In the genomic region with DNA sequence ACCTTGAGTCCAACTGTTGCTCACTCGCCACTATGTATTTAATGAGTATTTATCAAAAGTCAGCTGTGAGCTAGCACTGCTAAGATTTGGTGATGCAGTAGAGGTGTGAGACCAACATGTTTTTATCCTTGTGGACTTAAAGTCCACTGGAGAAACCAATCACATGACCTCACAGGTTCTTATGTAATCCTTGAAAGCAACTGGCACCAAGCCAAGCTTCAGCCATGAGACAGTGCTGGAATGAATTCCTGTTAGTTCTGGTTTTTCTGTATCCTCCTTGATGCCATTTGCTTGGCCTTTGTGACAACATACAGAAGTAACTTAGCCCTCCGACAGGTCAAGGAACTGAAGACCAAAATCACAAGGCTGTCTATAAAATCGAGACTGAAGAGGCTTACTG, we compare ENCODE assay signal across 10 mouse cellular contexts.
A peak's percentile ranks its signal among the peaks of the same experiment; 100 is the strongest.
DNase-seq lines count a peak whose midpoint lies in the region; ATAC-seq and TF ChIP-seq lines count a peak whose summit lies in the region.
"Had no signal": no experiment of that assay in that cellular context is flagged by ENCODE, and none has a peak within 500 bp of the region (broad histone marks: within the 10 kb centered on the region; RNA-seq: fewer than 3 reads in every experiment).

No protein-coding gene starts in this region.

- 89% methylated on average over 3 of the region's 3 CpGs for WGBS in forebrain, embryonic 14.5 days
- 93% methylated on average over 3 of the region's 3 CpGs for whole genome bisulfite sequencing in forebrain, embryonic 15.5 days
- WGBS in liver, postnatal 0 days (ENCODE audit: insufficient replicate concordance) = 74% methylated on average over 3 of the region's 3 CpGs
- WGBS in liver, embryonic 11.5 days = 76% methylated on average over 3 of the region's 3 CpGs

- H3K27ac ChIP-seq in forebrain, embryonic 14.5 days (ENCODE audit: low read depth, low read length) = no peak overlapping the region
- no peak overlapping the region for H3K27ac ChIP-seq in forebrain, embryonic 15.5 days (replicated peaks)
- no peak overlapping the region for H3K27ac ChIP-seq in liver, postnatal 0 days (ENCODE audit: low read depth)
- H3K27ac ChIP-seq in liver, embryonic 11.5 days (ENCODE audit: low read depth, low read length) = no peak overlapping the region
- H3K27ac ChIP-seq: limb, embryonic 12.5 days had no signal

- H3K9me3 ChIP-seq in forebrain, embryonic 14.5 days (replicated peaks; ENCODE audit: control insufficient read depth, low read length) = no peaks in the 10 kb centered on the region
- H3K9me3 ChIP-seq in forebrain, embryonic 15.5 days = no peaks in the 10 kb centered on the region
- no peaks in the 10 kb centered on the region for H3K9me3 ChIP-seq in liver, postnatal 0 days (ENCODE audit: low read length)
- H3K9me3 ChIP-seq in liver, embryonic 11.5 days (ENCODE audit: control insufficient read depth, low read length) = no peaks in the 10 kb centered on the region
- H3K9me3 ChIP-seq: limb, embryonic 12.5 days had no signal

- DNase-seq in forebrain, embryonic 14.5 days (ENCODE audit: low spot score) = peak; percentile 37
- DNase-seq in liver, postnatal 0 days = peak; percentile 25
- DNase-seq in liver, embryonic 11.5 days (ENCODE audit: low spot score) = no peak
- DNase-seq in cerebellum, postnatal 25 days = peak; percentile 10 to 25
- peak; percentile 37 for DNase-seq in lung, postnatal 10 days
- DNase-seq in spleen, postnatal 4 days (ENCODE audit: low spot score in 2 of 2) = no peak
- DNase-seq: gastrocnemius, postnatal 14 days had no signal

- no peak overlapping the region for H3K4me3 ChIP-seq in forebrain, embryonic 14.5 days (ENCODE audit: low read depth, low read length)
- H3K4me3 ChIP-seq in forebrain, embryonic 15.5 days = no peak overlapping the region
- H3K4me3 ChIP-seq in liver, postnatal 0 days (ENCODE audit: low read depth, low read length) = no peak overlapping the region
- H3K4me3 ChIP-seq in liver, embryonic 11.5 days (ENCODE audit: low read depth, low read length) = no peak overlapping the region
- H3K4me3 ChIP-seq: limb, embryonic 12.5 days had no signal

- TF ChIP-seq CTCF in liver, postnatal 0 days (IDR thresholded peaks at IDR 0.05; ENCODE audit: low read depth) = no peak

- no peaks in the 10 kb centered on the region for H3K27me3 ChIP-seq in forebrain, embryonic 14.5 days (replicated peaks; ENCODE audit: control insufficient read depth, insufficient read depth, low read length)
- no peaks in the 10 kb centered on the region for H3K27me3 ChIP-seq in forebrain, embryonic 15.5 days
- H3K27me3 ChIP-seq in liver, postnatal 0 days (ENCODE audit: insufficient read depth, low read length) = no peaks in the 10 kb centered on the region
- H3K27me3 ChIP-seq in liver, embryonic 11.5 days (replicated peaks; ENCODE audit: control insufficient read depth, insufficient read depth, low read length) = no peaks in the 10 kb centered on the region
- H3K27me3 ChIP-seq: limb, embryonic 12.5 days had no signal

- H3K4me2 ChIP-seq in forebrain, embryonic 14.5 days (ENCODE audit: low read length) = no peak overlapping the region
- H3K4me2 ChIP-seq in forebrain, embryonic 15.5 days (replicated peaks) = no peak overlapping the region
- no peak overlapping the region for H3K4me2 ChIP-seq in liver, postnatal 0 days (ENCODE audit: low read depth, low read length)
- H3K4me2 ChIP-seq in liver, embryonic 11.5 days = no peak overlapping the region
- H3K4me2 ChIP-seq: limb, embryonic 12.5 days had no signal

- ATAC-seq in forebrain, embryonic 14.5 days = no peak
- no peak for ATAC-seq in forebrain, embryonic 15.5 days (replicated peaks)
- ATAC-seq in liver, postnatal 0 days = no peak
- no peak for ATAC-seq in liver, embryonic 11.5 days (replicated peaks; ENCODE audit: low FRiP score)
- ATAC-seq in inflammation-experienced regulatory T-cells, adult 6 months = no peak

- H3K9ac ChIP-seq in forebrain, embryonic 14.5 days (ENCODE audit: low read length) = no peak overlapping the region
- H3K9ac ChIP-seq in forebrain, embryonic 15.5 days (replicated peaks) = no peak overlapping the region
- no peak overlapping the region for H3K9ac ChIP-seq in liver, postnatal 0 days (replicated peaks)
- H3K9ac ChIP-seq in liver, embryonic 11.5 days (ENCODE audit: low read depth, low read length) = no peak overlapping the region
- H3K9ac ChIP-seq: limb, embryonic 12.5 days had no signal

- peaks cover 12% of the 10 kb centered on the region for H3K36me3 ChIP-seq in forebrain, embryonic 14.5 days (ENCODE audit: control insufficient read depth, insufficient read depth, low read length)
- peaks cover 17% of the 10 kb centered on the region; the same call in 1 of the 2 replicates for H3K36me3 ChIP-seq in forebrain, embryonic 15.5 days
- no peaks in the 10 kb centered on the region for H3K36me3 ChIP-seq in liver, postnatal 0 days (replicated peaks; ENCODE audit: insufficient read depth, low read length)
- H3K36me3 ChIP-seq in liver, embryonic 11.5 days (ENCODE audit: control insufficient read depth, insufficient read depth, low read length) = no peaks in the 10 kb centered on the region

- TF ChIP-seq EP300 in liver, postnatal 0 days (IDR thresholded peaks at IDR 0.05; ENCODE audit: low read depth) = no peak

- H3K4me1 ChIP-seq in forebrain, embryonic 14.5 days (ENCODE audit: control insufficient read depth, insufficient read depth, low read length) = no peaks in the 10 kb centered on the region
- H3K4me1 ChIP-seq in forebrain, embryonic 15.5 days = no peaks in the 10 kb centered on the region
- H3K4me1 ChIP-seq in liver, postnatal 0 days (ENCODE audit: insufficient read depth) = no peaks in the 10 kb centered on the region
- H3K4me1 ChIP-seq in liver, embryonic 11.5 days (replicated peaks; ENCODE audit: control insufficient read depth, insufficient read depth, low read length) = no peaks in the 10 kb centered on the region
- H3K4me1 ChIP-seq: limb, embryonic 12.5 days had no signal

Comparison
In these comparisons a context has a peak if more than half of its experiments do, and no peak if none do; other contexts are left out.
1. DNase-seq: peak in forebrain, embryonic 14.5 days (single experiment), liver, postnatal 0 days (single experiment), cerebellum, postnatal 25 days (2 of 2) and lung, postnatal 10 days (single experiment); none in liver, embryonic 11.5 days (single experiment) and spleen, postnatal 4 days (0 of 2).